ENCODE assay signal across 11 mouse cellular contexts in the genomic region with DNA sequence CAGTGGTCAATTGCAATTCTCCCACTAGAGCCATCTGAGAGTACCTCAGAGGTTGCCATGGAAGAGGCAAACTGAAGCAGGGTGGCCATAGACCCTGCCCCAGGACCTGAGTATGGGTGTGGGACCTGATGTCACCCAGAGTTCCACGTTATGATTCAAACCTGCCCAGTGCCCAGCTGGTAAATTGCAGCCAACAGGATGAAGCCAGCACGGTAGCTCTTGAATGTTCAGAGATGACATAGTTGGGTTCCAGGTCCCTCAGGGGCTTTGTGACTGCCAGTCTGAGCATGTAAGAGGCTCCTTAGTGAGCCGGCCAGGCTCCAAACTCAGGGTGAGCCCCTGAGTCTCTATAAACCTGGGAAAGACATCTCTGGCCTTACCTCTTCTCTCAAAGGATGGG. TPM values are rescaled to one million over a fixed set of nuclear protein-coding genes. Genes with fewer than 3 reads are reported as not detected.
DNase-seq lines count a peak whose midpoint lies in the region; ATAC-seq and TF ChIP-seq lines count a peak whose summit lies in the region.
"Had no signal": no experiment of that assay in that cellular context is flagged by ENCODE, and none has a peak within 500 bp of the region (broad histone marks: within the 10 kb centered on the region; RNA-seq: fewer than 3 reads in every experiment).

No protein-coding gene starts in this region.

- no peak for TF ChIP-seq CTCF in kidney, adult 2 months (conservative IDR thresholded peaks at IDR 0.05; ENCODE audit: insufficient read depth, insufficient read length, low read depth, low read length)
- no peak for TF ChIP-seq CTCF in ES-Bruce4 (IDR thresholded peaks at IDR 0.05; ENCODE audit: low read depth, low read length)

- no peak overlapping the region for H3K4me2 ChIP-seq in limb, embryonic 12.5 days
- H3K4me2 ChIP-seq: midbrain, embryonic 13.5 days had no signal

- TF ChIP-seq POLR2A in kidney, adult 2 months (IDR thresholded peaks at IDR 0.05; ENCODE audit: low read depth, low read length): no peak
- TF ChIP-seq POLR2A in ES-Bruce4 (IDR thresholded peaks at IDR 0.05; ENCODE audit: insufficient read depth, low read length): no peak

- 21% methylated on average over 3 of the region's 3 CpGs for WGBS in kidney, adult 2 months
- WGBS in limb, embryonic 12.5 days: 65% methylated on average over 3 of the region's 3 CpGs

- H3K4me3 ChIP-seq in kidney, adult 2 months (ENCODE audit: insufficient read depth, low read depth, low read length): no peak overlapping the region
- no peak overlapping the region for H3K4me3 ChIP-seq in ES-Bruce4 (ENCODE audit: low read depth, low read length)
- no peak overlapping the region for H3K4me3 ChIP-seq in brown adipose tissue, adult 24 weeks (ENCODE audit: insufficient read depth, low read depth, low read length)
- no peak overlapping the region for H3K4me3 ChIP-seq in limb, embryonic 12.5 days (replicated peaks)
- H3K4me3 ChIP-seq: midbrain, embryonic 13.5 days had no signal

- H3K36me3 ChIP-seq in kidney, adult 2 months (ENCODE audit: control insufficient read depth, insufficient read depth, low read length): no peaks in the 10 kb centered on the region
- H3K36me3 ChIP-seq in ES-Bruce4 (ENCODE audit: control insufficient read depth, insufficient read depth, low read length, poor library complexity, severe bottlenecking): no peaks in the 10 kb centered on the region
- H3K36me3 ChIP-seq in limb, embryonic 12.5 days: no peaks in the 10 kb centered on the region
- H3K36me3 ChIP-seq: midbrain, embryonic 13.5 days had no signal

- peaks cover 64% of the 10 kb centered on the region for H3K4me1 ChIP-seq in kidney, adult 2 months (ENCODE audit: control insufficient read depth, insufficient read depth, low read length)
- H3K4me1 ChIP-seq in ES-Bruce4 (ENCODE audit: control insufficient read depth, insufficient read depth, low read length): peaks cover 18% of the 10 kb centered on the region
- H3K4me1 ChIP-seq in brown adipose tissue, adult 24 weeks (ENCODE audit: control insufficient read depth, insufficient read depth, insufficient read length, low read length): peaks cover 62% of the 10 kb centered on the region
- peaks cover 47% of the 10 kb centered on the region for H3K4me1 ChIP-seq in limb, embryonic 12.5 days (replicated peaks)

- peak overlapping the region; percentile 71 for H3K9ac ChIP-seq in ES-Bruce4 (ENCODE audit: low read depth, poor library complexity, severe bottlenecking)
- H3K9ac ChIP-seq in limb, embryonic 12.5 days (replicated peaks): no peak overlapping the region
- H3K9ac ChIP-seq: midbrain, embryonic 13.5 days had no signal

- no peaks in the 10 kb centered on the region for H3K27me3 ChIP-seq in kidney, adult 2 months (replicated peaks; ENCODE audit: control insufficient read depth, insufficient read depth, low read length)
- no peaks in the 10 kb centered on the region for H3K27me3 ChIP-seq in ES-Bruce4 (ENCODE audit: control insufficient read depth, insufficient read depth, low read length, poor library complexity, severe bottlenecking)
- no peaks in the 10 kb centered on the region for H3K27me3 ChIP-seq in limb, embryonic 12.5 days
- H3K27me3 ChIP-seq: midbrain, embryonic 13.5 days had no signal

- peak overlapping the region; percentile 95 for H3K27ac ChIP-seq in kidney, adult 2 months (ENCODE audit: insufficient read depth, low read depth, low read length)
- peak overlapping the region; percentile 97 for H3K27ac ChIP-seq in ES-Bruce4 (ENCODE audit: insufficient read depth, low read length)
- H3K27ac ChIP-seq in brown adipose tissue, adult 24 weeks (replicated peaks; ENCODE audit: low read depth, low read length): peak overlapping the region; percentile 63
- H3K27ac ChIP-seq in limb, embryonic 12.5 days: peak overlapping the region; percentile 42; the same call in 1 of the 2 replicates
- H3K27ac ChIP-seq: midbrain, embryonic 13.5 days had no signal

- ATAC-seq in limb, embryonic 12.5 days (ENCODE audit: insufficient number of reproducible peaks, insufficient read depth, low FRiP score, low TSS enrichment, low read depth): no peak
- ATAC-seq: activated CD4-positive, CD25-positive, alpha-beta regulatory T cell, adult 4 months; midbrain, embryonic 13.5 days had no signal

- H3K9me3 ChIP-seq in ES-Bruce4 (replicated peaks; ENCODE audit: control insufficient read depth, insufficient read depth, low read length, poor library complexity, severe bottlenecking): no peaks in the 10 kb centered on the region
- no peaks in the 10 kb centered on the region for H3K9me3 ChIP-seq in limb, embryonic 12.5 days
- H3K9me3 ChIP-seq: midbrain, embryonic 13.5 days had no signal

- no peak for TF ChIP-seq EP300 in ES-Bruce4 (IDR thresholded peaks at IDR 0.05; ENCODE audit: insufficient read depth, low read depth, low read length)

- no peak for DNase-seq in kidney, adult 2 months
- no peak for DNase-seq in kidney, adult 9 months
- no peak for DNase-seq in layer of hippocampus, postnatal 10 days (ENCODE audit: low spot score in 2 of 2)
- no peak for DNase-seq in ovary, postnatal 14 days (ENCODE audit: low spot score)
- DNase-seq: cerebellum, postnatal 10 days; right cerebral cortex, postnatal 4 days had no signal

RNA-seq across cellular contexts. Expression of gene Piezo1, which starts 25.0 kb away (rescaled TPM):
- polyA plus RNA-seq in kidney, adult 2 months (2012; rRNA removed): 102 and 121 TPM in 2 replicates
- polyA plus RNA-seq in ES-Bruce4 (2011; ENCODE audit: insufficient read depth, insufficient read length, low read depth, missing spikeins): 59.4 and 61.6 TPM in 2 replicates
- 14.7 and 20.4 TPM in 2 replicates for polyA plus RNA-seq in brown adipose tissue, adult 24 weeks (2012; ENCODE audit: insufficient read depth, insufficient read length, missing spikeins)
- polyA plus RNA-seq in limb, embryonic 12.5 days (2016; fragmentation: Nextera tagmentation; extraction: Ambion mirVana): 11.9 and 13.9 TPM in 2 replicates
- 1 to 10 TPM; 8.2 to 8.9 TPM for total RNA-seq in layer of hippocampus, postnatal 10 days (2021)

RNA-seq across cellular contexts. Expression of gene Cdt1, which starts 41.7 kb away (rescaled TPM):
- 7.1 and 8.6 TPM in 2 replicates for polyA plus RNA-seq in kidney, adult 2 months (2012; rRNA removed)
- 63.7 and 68.6 TPM in 2 replicates for polyA plus RNA-seq in ES-Bruce4 (2011; ENCODE audit: insufficient read depth, insufficient read length, low read depth, missing spikeins)
- polyA plus RNA-seq in brown adipose tissue, adult 24 weeks (2012; ENCODE audit: insufficient read depth, insufficient read length, missing spikeins): 0.48 and 0.58 TPM in 2 replicates
- polyA plus RNA-seq in limb, embryonic 12.5 days (2016; fragmentation: Nextera tagmentation; extraction: Ambion mirVana): 52.3 and 52.7 TPM in 2 replicates
- total RNA-seq in layer of hippocampus, postnatal 10 days (2021): 1 to 10 TPM; 3.0 to 5.0 TPM

RNA-seq across cellular contexts. Expression of gene Ctu2, which starts 50.1 kb away (rescaled TPM):
- 16.8 and 21.1 TPM in 2 replicates for polyA plus RNA-seq in kidney, adult 2 months (2012; rRNA removed)
- 40.0 and 44.2 TPM in 2 replicates for polyA plus RNA-seq in ES-Bruce4 (2011; ENCODE audit: insufficient read depth, insufficient read length, low read depth, missing spikeins)
- 13.8 and 15.1 TPM in 2 replicates for polyA plus RNA-seq in brown adipose tissue, adult 24 weeks (2012; ENCODE audit: insufficient read depth, insufficient read length, missing spikeins)
- polyA plus RNA-seq in limb, embryonic 12.5 days (2016; fragmentation: Nextera tagmentation; extraction: Ambion mirVana): 79.5 and 80.5 TPM in 2 replicates
- total RNA-seq in layer of hippocampus, postnatal 10 days (2021): 10 to 100 TPM; 35.1 to 36.0 TPM

RNA-seq across cellular contexts. Expression of gene Rnf166, which starts 50.2 kb away (rescaled TPM):
- polyA plus RNA-seq in kidney, adult 2 months (2012; rRNA removed): 64.4 and 64.5 TPM in 2 replicates
- polyA plus RNA-seq in ES-Bruce4 (2011; ENCODE audit: insufficient read depth, insufficient read length, low read depth, missing spikeins): 15.6 and 17.1 TPM in 2 replicates
- polyA plus RNA-seq in brown adipose tissue, adult 24 weeks (2012; ENCODE audit: insufficient read depth, insufficient read length, missing spikeins): 19.0 and 28.7 TPM in 2 replicates
- polyA plus RNA-seq in limb, embryonic 12.5 days (2016; fragmentation: Nextera tagmentation; extraction: Ambion mirVana): 45.8 and 46.4 TPM in 2 replicates
- total RNA-seq in layer of hippocampus, postnatal 10 days (2021): 10 to 100 TPM; 19.7 to 23.5 TPM

RNA-seq across cellular contexts. Expression of gene Aprt, which starts 50.6 kb away (rescaled TPM):
- polyA plus RNA-seq in kidney, adult 2 months (2012; rRNA removed): 177 and 190 TPM in 2 replicates
- polyA plus RNA-seq in ES-Bruce4 (2011; ENCODE audit: insufficient read depth, insufficient read length, low read depth, missing spikeins): 325 and 344 TPM in 2 replicates
- polyA plus RNA-seq in brown adipose tissue, adult 24 weeks (2012; ENCODE audit: insufficient read depth, insufficient read length, missing spikeins): 17.3 and 19.4 TPM in 2 replicates
- 299 and 305 TPM in 2 replicates for polyA plus RNA-seq in limb, embryonic 12.5 days (2016; fragmentation: Nextera tagmentation; extraction: Ambion mirVana)
- total RNA-seq in layer of hippocampus, postnatal 10 days (2021): 10 to 100 TPM; 91.6 to 94.0 TPM

Comparison
In these comparisons a context has a peak if more than half of its experiments do, and no peak if none do; other contexts are left out.
1. H3K27ac ChIP-seq: peak in every context shown above with its lines; median percentile 97 in ES-Bruce4; 95 in kidney, adult 2 months; 63 in brown adipose tissue, adult 24 weeks; 42 in limb, embryonic 12.5 days.